Mouse (Mus musculus) intestine, embryonic 16.5 days (tissue): Measurements from ENCODE around the gene Tmem127. TPM values are rescaled to one million over a fixed set of nuclear protein-coding genes. Genes with fewer than 3 reads are reported as not detected.

Experiments used
- ATAC-seq: fragments of 200-750 bp; cut with Nextera tagmentation; 2 replicates; pipeline ENCODE4 v1.8.0; 2017; ENCODE audit warnings: moderate TSS enrichment, moderate library complexity
- H3K27ac ChIP-seq: fragments of 300-500 bp; sonication (generic); 2 replicates; pipeline ENCODE4 v1.5.1; 2014; ENCODE audit warnings: mild to moderate bottlenecking, low read length
- H3K27me3 ChIP-seq: fragments of 300-500 bp; sonication (generic); replicated peaks from 2 replicates; pipeline ENCODE4 v1.6.1; 2014; ENCODE audit warnings: low read length, control low read depth, mixed read lengths; ENCODE audit not compliant: control insufficient read depth, insufficient read depth
- H3K36me3 ChIP-seq: fragments of 300-500 bp; sonication (generic); 2 replicates; pipeline ENCODE4 v1.6.1; 2014; ENCODE audit warnings: low read length, control low read depth; ENCODE audit not compliant: control insufficient read depth, insufficient read depth
- H3K4me1 ChIP-seq: fragments of 300-500 bp; sonication (generic); 2 replicates; pipeline ENCODE4 v1.6.1; 2014; ENCODE audit warnings: low read length, control low read depth, mixed read lengths; ENCODE audit not compliant: control insufficient read depth, insufficient read depth
- H3K4me2 ChIP-seq: fragments of 300-500 bp; sonication (generic); 2 replicates; pipeline ENCODE4 v1.6.1; 2014; ENCODE audit warnings: low read depth, low read length, control low read depth
- H3K4me3 ChIP-seq: fragments of 300-500 bp; sonication (generic); 2 replicates; pipeline ENCODE4 v1.5.1; 2014; ENCODE audit warnings: mild to moderate bottlenecking, low read length
- H3K9ac ChIP-seq: fragments of 300-500 bp; sonication (generic); 2 replicates; pipeline ENCODE4 v1.6.1; 2014; ENCODE audit warnings: low read depth, low read length
- H3K9me3 ChIP-seq: fragments of 300-500 bp; sonication (generic); 2 replicates; pipeline ENCODE4 v1.6.1; 2016; ENCODE audit warnings: low read length, control low read depth; ENCODE audit not compliant: control insufficient read depth
- WGBS: fragments of 180-500 bp; shearing (Covaris S2); extraction: QIAGEN DNeasy Blood & Tissue Kit; methylation state at CpG from one replicate; pipeline ENCODE4 v1.1.7; 2014; 5-methylcytosine and 5-hydroxymethylcytosine counted together
- polyA plus RNA-seq: library from polyadenylated mRNA; unstranded; fragments of >200 nt; fragmentation: Nextera tagmentation; extraction: Ambion mirVana; gene quantifications from 2 replicates; pipeline ENCODE4 v1.2.1, GENCODE M21; 2015

The Tmem127 gene
- polyA plus RNA-seq, 1 experiment from 2014 or later, result 23.1 TPM

GRCm38 (mm10) chr2:127304609-127305210 is 57.0 kb downstream of the Tmem127 start:
- H3K27ac ChIP-seq, result no peak overlapping the region
- 88% methylated on average over 3 of the region's 3 CpGs for WGBS
- no peaks in the 10 kb centered on the region for H3K36me3 ChIP-seq
- no peaks in the 10 kb centered on the region for H3K27me3 ChIP-seq
- no peak overlapping the region for H3K4me3 ChIP-seq
- H3K9ac ChIP-seq, result no peak overlapping the region
- H3K9me3 ChIP-seq, result no peaks in the 10 kb centered on the region
- H3K4me2 ChIP-seq, result no peak overlapping the region
- ATAC-seq, result no peak
- no peaks in the 10 kb centered on the region for H3K4me1 ChIP-seq

- H3K4me3 ChIP-seq, result no peak overlapping the region
- H3K27me3 ChIP-seq, result no peaks in the 10 kb centered on the region
- H3K4me2 ChIP-seq, result no peak overlapping the region
- H3K4me1 ChIP-seq, result no peaks in the 10 kb centered on the region
- ATAC-seq, result no peak
- no peaks in the 10 kb centered on the region for H3K9me3 ChIP-seq
- no peaks in the 10 kb centered on the region for H3K36me3 ChIP-seq
- H3K9ac ChIP-seq, result no peak overlapping the region
- no peak overlapping the region for H3K27ac ChIP-seq
These were observed 58.4 kb downstream of the Tmem127 start for GRCm38 (mm10) chr2:127306123-127306522.

GRCm38 (mm10) chr2:127307179-127307578 is 59.5 kb downstream of the Tmem127 start:
- no peak overlapping the region for H3K9ac ChIP-seq
- ATAC-seq, result no peak
- WGBS, result 49% methylated on average over 3 of the region's 3 CpGs
- no peaks in the 10 kb centered on the region for H3K36me3 ChIP-seq
- no peak overlapping the region for H3K4me3 ChIP-seq
- no peak overlapping the region for H3K4me2 ChIP-seq
- H3K4me1 ChIP-seq, result no peaks in the 10 kb centered on the region
- no peak overlapping the region for H3K27ac ChIP-seq
- H3K9me3 ChIP-seq, result no peaks in the 10 kb centered on the region
- H3K27me3 ChIP-seq, result no peaks in the 10 kb centered on the region

GRCm38 (mm10) chr2:127308660-127309059 is 61.0 kb downstream of the Tmem127 start:
- no peak overlapping the region for H3K27ac ChIP-seq
- H3K4me1 ChIP-seq, result no peaks in the 10 kb centered on the region
- no peak for ATAC-seq
- no peaks in the 10 kb centered on the region for H3K36me3 ChIP-seq
- no peak overlapping the region for H3K4me2 ChIP-seq
- WGBS, result 91% methylated on average over 2 of the region's 2 CpGs
- H3K27me3 ChIP-seq, result no peaks in the 10 kb centered on the region
- H3K9ac ChIP-seq, result no peak overlapping the region
- H3K4me3 ChIP-seq, result no peak overlapping the region
- no peaks in the 10 kb centered on the region for H3K9me3 ChIP-seq

- Histone ChIP-seq H3K36me3 (no peaks in the 10 kb centered on the region), H3K4me1 (no peaks in the 10 kb centered on the region), H3K27me3 (no peaks in the 10 kb centered on the region), H3K4me3 (no peak overlapping the region), H3K9ac (no peak overlapping the region), H3K4me2 (no peak overlapping the region), H3K27ac (no peak overlapping the region), H3K9me3 (no peaks in the 10 kb centered on the region)
- ATAC-seq, result 0 out of 2 replicates have a peak, but pooled peaks have one; percentile 18
- WGBS, result 52% methylated on average over 2 of the region's 2 CpGs
These were observed 62.5 kb downstream of the Tmem127 start for GRCm38 (mm10) chr2:127310246-127310645.

- ATAC-seq, result no peak
- Histone ChIP-seq H3K4me1 (no peaks in the 10 kb centered on the region), H3K4me3 (no peak overlapping the region), H3K4me2 (no peak overlapping the region), H3K27ac (no peak overlapping the region), H3K36me3 (no peaks in the 10 kb centered on the region), H3K27me3 (no peaks in the 10 kb centered on the region), H3K9me3 (no peaks in the 10 kb centered on the region), H3K9ac (no peak overlapping the region)
- WGBS, result 93% methylated on average over 7 of the region's 7 CpGs
These were observed 63.0 kb downstream of the Tmem127 start for GRCm38 (mm10) chr2:127310685-127311084.

Other genes starting within 250 kb of the Tmem127 start
- 6.9 and 7.6 TPM in 2 replicates for gene Ap4e1, start 239.2 kb upstream of the Tmem127 start, polyA plus RNA-seq
- 63.9 TPM in 2 replicates for gene Blvra, start 177.2 kb upstream of the Tmem127 start, polyA plus RNA-seq
- gene Ncaph, start 114.0 kb upstream of the Tmem127 start, polyA plus RNA-seq, result 56.9 and 63.5 TPM in 2 replicates
- gene Itpripl1, start 104.5 kb upstream of the Tmem127 start, polyA plus RNA-seq, result 24.5 and 25.0 TPM in 2 replicates
- gene 1810024B03Rik, start 39.6 kb upstream of the Tmem127 start, polyA plus RNA-seq, result 1.4 TPM in 2 replicates
- 37.7 and 39.8 TPM in 2 replicates for gene Snrnp200, start 39.5 kb upstream of the Tmem127 start, polyA plus RNA-seq
- gene Ciao1, start 92 bp upstream of the Tmem127 start, polyA plus RNA-seq, result 63.1 and 63.3 TPM in 2 replicates
- gene Stard7, start 22.3 kb downstream of the Tmem127 start, polyA plus RNA-seq, result 77.6 and 78.1 TPM in 2 replicates
- gene Dusp2, start 88.3 kb downstream of the Tmem127 start, polyA plus RNA-seq, result 2.1 and 3.5 TPM in 2 replicates
- gene Astl, start 90.7 kb downstream of the Tmem127 start, polyA plus RNA-seq, result not detected in 2 replicates
- gene Adra2b, start 115.3 kb downstream of the Tmem127 start, polyA plus RNA-seq, result 1.3 and 2.0 TPM in 2 replicates
- gene Gpat2, start 177.3 kb downstream of the Tmem127 start, polyA plus RNA-seq, result 0.09 and 0.12 TPM in 2 replicates
- 24.8 and 27.8 TPM in 2 replicates for gene Fahd2a, start 196.7 kb downstream of the Tmem127 start, polyA plus RNA-seq